ENCODE assay signal across 33 mouse cellular contexts in the genomic region with DNA sequence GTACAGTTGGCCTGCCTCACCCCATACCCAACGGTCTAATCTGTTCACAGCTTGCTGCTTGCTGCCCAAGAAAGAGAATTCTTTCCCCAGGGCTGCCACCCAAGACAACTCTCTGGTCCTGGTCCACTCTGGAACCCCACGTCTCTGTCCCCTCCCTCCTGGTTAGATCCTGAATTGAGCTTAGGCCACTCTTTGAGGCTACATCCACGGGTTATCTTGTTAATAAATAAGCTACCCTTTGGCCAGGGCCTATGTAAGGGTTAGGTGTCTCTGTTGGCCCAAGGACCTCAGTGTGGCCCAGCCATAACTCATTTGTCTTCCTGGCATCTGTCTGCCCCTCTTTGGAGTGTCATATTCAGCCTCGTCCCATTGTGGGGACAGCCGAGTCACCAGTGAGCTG. TPM values are rescaled to one million over a fixed set of nuclear protein-coding genes. Genes with fewer than 3 reads are reported as not detected.
DNase-seq lines count a peak whose midpoint lies in the region; ATAC-seq and TF ChIP-seq lines count a peak whose summit lies in the region.
"Had no signal": no experiment of that assay in that cellular context is flagged by ENCODE, and none has a peak within 500 bp of the region (broad histone marks: within the 10 kb centered on the region; RNA-seq: fewer than 3 reads in every experiment).

No protein-coding gene starts in this region.

- no peaks in the 10 kb centered on the region for H3K9me3 ChIP-seq in forebrain, embryonic 10.5 days
- no peaks in the 10 kb centered on the region for H3K9me3 ChIP-seq in forebrain, embryonic 12.5 days
- no peaks in the 10 kb centered on the region for H3K9me3 ChIP-seq in liver, embryonic 16.5 days (replicated peaks; ENCODE audit: control insufficient read depth, low read length)
- H3K9me3 ChIP-seq in embryonic facial prominence, embryonic 14.5 days (ENCODE audit: control insufficient read depth, low read length), result no peaks in the 10 kb centered on the region
- H3K9me3 ChIP-seq: embryonic facial prominence, embryonic 13.5 days; forebrain, embryonic 13.5 days; heart, embryonic 13.5 days; hindbrain, embryonic 15.5 days; limb, embryonic 10.5 days; limb, embryonic 15.5 days; liver, embryonic 15.5 days; midbrain, embryonic 12.5 days; neural tube, embryonic 15.5 days; stomach, embryonic 15.5 days had no signal

- ATAC-seq in forebrain, embryonic 12.5 days (ENCODE audit: low FRiP score), result no peak
- ATAC-seq in liver, embryonic 16.5 days (ENCODE audit: low read depth), result peak; percentile 33
- no peak for ATAC-seq in embryonic facial prominence, embryonic 14.5 days (ENCODE audit: low read depth)
- ATAC-seq: forebrain, embryonic 13.5 days; inflammation-experienced regulatory T-cells, adult 6 months had no signal

- peaks cover 16% of the 10 kb centered on the region for H3K36me3 ChIP-seq in forebrain, embryonic 10.5 days (replicated peaks)
- peaks cover 9% of the 10 kb centered on the region for H3K36me3 ChIP-seq in forebrain, embryonic 12.5 days (replicated peaks)
- no peaks in the 10 kb centered on the region for H3K36me3 ChIP-seq in kidney, adult 2 months (ENCODE audit: control insufficient read depth, insufficient read depth, low read length)
- peaks cover 16% of the 10 kb centered on the region for H3K36me3 ChIP-seq in liver, embryonic 16.5 days (ENCODE audit: control insufficient read depth, insufficient read depth)
- H3K36me3 ChIP-seq in embryonic facial prominence, embryonic 14.5 days (ENCODE audit: control insufficient read depth, insufficient read depth, low read length), result peaks cover 10% of the 10 kb centered on the region; the same call in 1 of the 2 replicates

- H3K9ac ChIP-seq in forebrain, embryonic 12.5 days, result no peak overlapping the region
- no peak overlapping the region for H3K9ac ChIP-seq in liver, embryonic 16.5 days (ENCODE audit: low read depth, low read length)
- peak overlapping the region; percentile 34; the same call in 1 of the 2 replicates for H3K9ac ChIP-seq in embryonic facial prominence, embryonic 14.5 days (ENCODE audit: low read depth, low read length)
- H3K9ac ChIP-seq: embryonic facial prominence, embryonic 13.5 days; forebrain, embryonic 13.5 days; heart, embryonic 13.5 days; hindbrain, embryonic 15.5 days; limb, embryonic 15.5 days; liver, embryonic 15.5 days; midbrain, embryonic 12.5 days; neural tube, embryonic 15.5 days; stomach, embryonic 15.5 days had no signal

- H3K27me3 ChIP-seq in forebrain, embryonic 10.5 days (ENCODE audit: poor library complexity, severe bottlenecking), result peaks cover 31% of the 10 kb centered on the region
- peaks cover 8% of the 10 kb centered on the region; the same call in 1 of the 2 replicates for H3K27me3 ChIP-seq in forebrain, embryonic 12.5 days
- no peaks in the 10 kb centered on the region for H3K27me3 ChIP-seq in kidney, adult 2 months (replicated peaks; ENCODE audit: control insufficient read depth, insufficient read depth, low read length)
- H3K27me3 ChIP-seq in liver, embryonic 16.5 days (ENCODE audit: control insufficient read depth, insufficient read depth, low read depth, low read length), result no peaks in the 10 kb centered on the region
- no peaks in the 10 kb centered on the region for H3K27me3 ChIP-seq in embryonic facial prominence, embryonic 14.5 days (replicated peaks; ENCODE audit: control insufficient read depth, insufficient read depth, low read length)
- H3K27me3 ChIP-seq: CH12.LX; embryonic facial prominence, embryonic 13.5 days; forebrain, embryonic 13.5 days; hindbrain, embryonic 15.5 days; limb, embryonic 15.5 days; neural tube, embryonic 15.5 days; stomach, embryonic 15.5 days had no signal

- 83% methylated on average over 5 of the region's 5 CpGs for WGBS in forebrain, embryonic 10.5 days
- 90% methylated on average over 5 of the region's 5 CpGs for WGBS in forebrain, embryonic 12.5 days
- WGBS in kidney, adult 2 months, result 49% methylated on average over 5 of the region's 5 CpGs
- 53% methylated on average over 5 of the region's 5 CpGs for WGBS in liver, embryonic 16.5 days (ENCODE audit: insufficient replicate concordance)
- WGBS in embryonic facial prominence, embryonic 14.5 days, result 77% methylated on average over 5 of the region's 5 CpGs

- H3K4me1 ChIP-seq in forebrain, embryonic 10.5 days, result peaks cover 35% of the 10 kb centered on the region
- peaks cover 7% of the 10 kb centered on the region for H3K4me1 ChIP-seq in forebrain, embryonic 12.5 days
- H3K4me1 ChIP-seq in kidney, adult 2 months (ENCODE audit: control insufficient read depth, insufficient read depth, low read length), result peaks cover 31% of the 10 kb centered on the region
- H3K4me1 ChIP-seq in liver, embryonic 16.5 days (ENCODE audit: control insufficient read depth, low read depth, low read length), result peaks cover 13% of the 10 kb centered on the region
- H3K4me1 ChIP-seq in embryonic facial prominence, embryonic 14.5 days (ENCODE audit: control insufficient read depth, insufficient read depth, low read length), result peaks cover 4% of the 10 kb centered on the region; the same call in 1 of the 2 replicates

- no peak overlapping the region for H3K4me2 ChIP-seq in forebrain, embryonic 12.5 days
- no peak overlapping the region for H3K4me2 ChIP-seq in liver, embryonic 16.5 days (ENCODE audit: low read depth, low read length)
- H3K4me2 ChIP-seq in embryonic facial prominence, embryonic 14.5 days (ENCODE audit: low read depth, low read length), result no peak overlapping the region
- H3K4me2 ChIP-seq: embryonic facial prominence, embryonic 13.5 days; forebrain, embryonic 13.5 days; heart, embryonic 13.5 days; hindbrain, embryonic 15.5 days; limb, embryonic 15.5 days; liver, embryonic 15.5 days; midbrain, embryonic 12.5 days; neural tube, embryonic 15.5 days; stomach, embryonic 15.5 days had no signal

- peak overlapping the region; percentile 2; the same call in 1 of the 2 replicates for H3K27ac ChIP-seq in forebrain, embryonic 10.5 days
- no peak overlapping the region for H3K27ac ChIP-seq in forebrain, embryonic 12.5 days
- H3K27ac ChIP-seq in kidney, adult 2 months (ENCODE audit: insufficient read depth, low read depth, low read length), result peak overlapping the region; percentile 74
- no peak overlapping the region for H3K27ac ChIP-seq in liver, embryonic 16.5 days (ENCODE audit: low read length)
- no peak overlapping the region for H3K27ac ChIP-seq in embryonic facial prominence, embryonic 14.5 days (replicated peaks; ENCODE audit: low read depth, low read length)
- H3K27ac ChIP-seq: embryonic facial prominence, embryonic 13.5 days; forebrain, embryonic 13.5 days; hindbrain, embryonic 15.5 days; limb, embryonic 10.5 days; limb, embryonic 15.5 days; liver, embryonic 15.5 days; midbrain, embryonic 12.5 days; neural tube, embryonic 15.5 days; stomach, embryonic 15.5 days had no signal

- H3K4me3 ChIP-seq in forebrain, embryonic 10.5 days, result no peak overlapping the region
- H3K4me3 ChIP-seq in forebrain, embryonic 12.5 days (replicated peaks), result no peak overlapping the region
- no peak overlapping the region for H3K4me3 ChIP-seq in kidney, adult 2 months (ENCODE audit: insufficient read depth, low read depth, low read length)
- H3K4me3 ChIP-seq in liver, embryonic 16.5 days (ENCODE audit: low read depth, low read length), result no peak overlapping the region
- H3K4me3 ChIP-seq in embryonic facial prominence, embryonic 14.5 days (ENCODE audit: low read depth, low read length), result no peak overlapping the region
- H3K4me3 ChIP-seq: embryonic facial prominence, embryonic 13.5 days; erythroblast, embryonic 14.5 days; forebrain, embryonic 13.5 days; heart, embryonic 13.5 days; hindbrain, embryonic 15.5 days; limb, embryonic 10.5 days; limb, embryonic 15.5 days; liver, embryonic 15.5 days; midbrain, embryonic 12.5 days; neural tube, embryonic 15.5 days; stomach, embryonic 15.5 days had no signal

- no peak for TF ChIP-seq CTCF in kidney, adult 2 months (conservative IDR thresholded peaks at IDR 0.05; ENCODE audit: insufficient read depth, insufficient read length, low read depth, low read length)

- no peak for DNase-seq in forebrain, embryonic 10.5 days (ENCODE audit: extremely low spot score, low spot score)
- peak; percentile 83 for DNase-seq in kidney, adult 2 months
- no peak for DNase-seq in kidney, adult 18-20 months
- DNase-seq in liver, result no peak
- no peak for DNase-seq in embryonic facial prominence, embryonic 14.5 days (ENCODE audit: low spot score)
- no peak for DNase-seq in thymus, postnatal 14 days
- DNase-seq: adrenal gland, postnatal 14 days; cerebellum, adult 11-12 months; embryo, embryonic 11 days; gastrocnemius, postnatal 25 days; heart, adult 18-20 months; heart, postnatal 10 days; kidney, postnatal 4 days; layer of hippocampus, postnatal 36 days; lung, postnatal 36 days; retina, postnatal 1 day; right cerebral cortex, postnatal 14 days; thymus, postnatal 25 days had no signal

- no peak for TF ChIP-seq POLR2A in kidney, adult 2 months (IDR thresholded peaks at IDR 0.05; ENCODE audit: low read depth, low read length)

RNA-seq across cellular contexts. Expression of a gene that starts 10.6 kb away (rescaled TPM):
- polyA plus RNA-seq in forebrain, embryonic 10.5 days (2016; fragmentation: Nextera tagmentation; extraction: Ambion mirVana), result 1.4 and 2.0 TPM in 2 replicates
- 1.7 and 2.6 TPM in 2 replicates for polyA plus RNA-seq in forebrain, embryonic 12.5 days (2016; fragmentation: Nextera tagmentation; extraction: Ambion mirVana)
- 63.3 and 78.8 TPM in 2 replicates for polyA plus RNA-seq in kidney, adult 2 months (2012; rRNA removed)
- 0.33 and 1.4 TPM in 2 replicates for polyA plus RNA-seq in liver, embryonic 16.5 days (2015; fragmentation: Nextera tagmentation; extraction: Ambion mirVana)
- polyA plus RNA-seq in embryonic facial prominence, embryonic 14.5 days (2014; fragmentation: Nextera tagmentation; extraction: Ambion mirVana), result 18.0 and 18.2 TPM in 2 replicates
- polyA plus RNA-seq: erythroblast, embryonic 14.5 days; inflammation-experienced regulatory T-cells, adult 6 months had no signal

RNA-seq across cellular contexts. Expression of a gene that starts 10.9 kb away (rescaled TPM):
- polyA plus RNA-seq in forebrain, embryonic 10.5 days (2016; fragmentation: Nextera tagmentation; extraction: Ambion mirVana), result 58.6 and 66.8 TPM in 2 replicates
- 22.1 and 26.3 TPM in 2 replicates for polyA plus RNA-seq in forebrain, embryonic 12.5 days (2016; fragmentation: Nextera tagmentation; extraction: Ambion mirVana)
- polyA plus RNA-seq in kidney, adult 2 months (2012; rRNA removed), result 50.5 and 57.8 TPM in 2 replicates
- polyA plus RNA-seq in liver, embryonic 16.5 days (2015; fragmentation: Nextera tagmentation; extraction: Ambion mirVana), result 145 and 166 TPM in 2 replicates
- 46.7 and 52.3 TPM in 2 replicates for polyA plus RNA-seq in embryonic facial prominence, embryonic 14.5 days (2014; fragmentation: Nextera tagmentation; extraction: Ambion mirVana)

RNA-seq across cellular contexts. Expression of a gene that starts 17.8 kb away (rescaled TPM):
- 0.42 and 0.47 TPM in 2 replicates for polyA plus RNA-seq in forebrain, embryonic 10.5 days (2016; fragmentation: Nextera tagmentation; extraction: Ambion mirVana)
- 0.80 and 1.2 TPM in 2 replicates for polyA plus RNA-seq in forebrain, embryonic 12.5 days (2016; fragmentation: Nextera tagmentation; extraction: Ambion mirVana)
- 1.6 and 2.1 TPM in 2 replicates for polyA plus RNA-seq in kidney, adult 2 months (2012; rRNA removed)
- 0.89 and 0.96 TPM in 2 replicates for polyA plus RNA-seq in liver, embryonic 16.5 days (2015; fragmentation: Nextera tagmentation; extraction: Ambion mirVana)
- polyA plus RNA-seq in embryonic facial prominence, embryonic 14.5 days (2014; fragmentation: Nextera tagmentation; extraction: Ambion mirVana), result 1.2 and 1.4 TPM in 2 replicates
- polyA plus RNA-seq: erythroblast, embryonic 14.5 days had no signal

RNA-seq across cellular contexts. Expression of a gene that starts 19.7 kb away (rescaled TPM):
- polyA plus RNA-seq in forebrain, embryonic 10.5 days (2016; fragmentation: Nextera tagmentation; extraction: Ambion mirVana), result 13.9 and 17.9 TPM in 2 replicates
- 13.7 and 14.2 TPM in 2 replicates for polyA plus RNA-seq in forebrain, embryonic 12.5 days (2016; fragmentation: Nextera tagmentation; extraction: Ambion mirVana)
- 43.0 and 62.8 TPM in 2 replicates for polyA plus RNA-seq in kidney, adult 2 months (2012; rRNA removed)
- polyA plus RNA-seq in liver, embryonic 16.5 days (2015; fragmentation: Nextera tagmentation; extraction: Ambion mirVana), result 10.5 and 14.1 TPM in 2 replicates
- 15.9 and 18.0 TPM in 2 replicates for polyA plus RNA-seq in embryonic facial prominence, embryonic 14.5 days (2014; fragmentation: Nextera tagmentation; extraction: Ambion mirVana)

RNA-seq across cellular contexts. Expression of a gene that starts 21.7 kb away (rescaled TPM):
- polyA plus RNA-seq in forebrain, embryonic 10.5 days (2016; fragmentation: Nextera tagmentation; extraction: Ambion mirVana), result 6.8 and 7.4 TPM in 2 replicates
- polyA plus RNA-seq in forebrain, embryonic 12.5 days (2016; fragmentation: Nextera tagmentation; extraction: Ambion mirVana), result 6.9 and 8.4 TPM in 2 replicates
- 8.1 and 9.4 TPM in 2 replicates for polyA plus RNA-seq in kidney, adult 2 months (2012; rRNA removed)
- 3.3 and 3.8 TPM in 2 replicates for polyA plus RNA-seq in liver, embryonic 16.5 days (2015; fragmentation: Nextera tagmentation; extraction: Ambion mirVana)
- polyA plus RNA-seq in embryonic facial prominence, embryonic 14.5 days (2014; fragmentation: Nextera tagmentation; extraction: Ambion mirVana), result 5.6 and 6.8 TPM in 2 replicates

Comparison
In these comparisons a context has a peak if more than half of its experiments do, and no peak if none do; other contexts are left out.
1. H3K27ac ChIP-seq: peak in forebrain, embryonic 10.5 days (single experiment) and kidney, adult 2 months (single experiment); none in forebrain, embryonic 12.5 days (single experiment), liver, embryonic 16.5 days (single experiment) and embryonic facial prominence, embryonic 14.5 days (single experiment).